Comparison of ENCODE assay signal across 12 mouse cellular contexts in genomic region chr2:72056081-72056874, GRCm38 (mm10).
DNase-seq lines count a peak whose midpoint lies in the region; ATAC-seq and TF ChIP-seq lines count a peak whose summit lies in the region.
"Had no signal": no experiment of that assay in that cellular context is flagged by ENCODE, and none has a peak within 500 bp of the region (broad histone marks: within the 10 kb centered on the region; RNA-seq: fewer than 3 reads in every experiment).

No protein-coding gene starts in this region.

- no peak overlapping the region for H3K9ac ChIP-seq in stomach, postnatal 0 days (ENCODE audit: low read length)
- H3K9ac ChIP-seq: forebrain, embryonic 12.5 days; liver, postnatal 0 days; neural tube, embryonic 12.5 days had no signal

- no peak for ATAC-seq in stomach, postnatal 0 days (ENCODE audit: low FRiP score, low TSS enrichment)
- no peak for ATAC-seq in erythroid progenitor cell, adult 5-6 weeks (replicated peaks; ENCODE audit: low FRiP score, poor library complexity, severe bottlenecking)
- ATAC-seq: liver, postnatal 0 days had no signal

- peak; percentile 4 for DNase-seq in cerebellum, adult 9-11 months
- no peak for DNase-seq in cerebellum, postnatal 14 days
- no peak for DNase-seq in testis, postnatal 10 days (ENCODE audit: low spot score)
- peak; percentile 45 to 75 for DNase-seq in kidney, postnatal 25 days
- no peak for DNase-seq in cerebellum, adult 11-12 months
- DNase-seq in stomach, postnatal 0 days (ENCODE audit: low spot score): no peak
- DNase-seq: liver, postnatal 0 days; spleen, adult 18-20 months had no signal

- no peak for TF ChIP-seq POLR2A in testis, adult 2 months (IDR thresholded peaks at IDR 0.05; ENCODE audit: control insufficient read depth, low read depth, low read length)

- no peaks in the 10 kb centered on the region for H3K4me1 ChIP-seq in testis, adult 2 months (ENCODE audit: control insufficient read depth, insufficient read depth, low read length)
- H3K4me1 ChIP-seq in stomach, postnatal 0 days (replicated peaks; ENCODE audit: control insufficient read depth, insufficient read depth): no peaks in the 10 kb centered on the region; the same call in 1 of the 2 replicates
- H3K4me1 ChIP-seq: neural tube, embryonic 12.5 days had no signal

- H3K27me3 ChIP-seq in testis, adult 2 months (ENCODE audit: control insufficient read depth, insufficient read depth, low read length): no peaks in the 10 kb centered on the region
- no peaks in the 10 kb centered on the region for H3K27me3 ChIP-seq in stomach, postnatal 0 days (ENCODE audit: control insufficient read depth, insufficient read depth, low read length)
- H3K27me3 ChIP-seq: forebrain, embryonic 12.5 days; neural tube, embryonic 12.5 days had no signal

- no peak overlapping the region for H3K4me2 ChIP-seq in stomach, postnatal 0 days (replicated peaks; ENCODE audit: low read depth)
- H3K4me2 ChIP-seq: forebrain, embryonic 12.5 days; neural tube, embryonic 12.5 days had no signal

- H3K9me3 ChIP-seq in stomach, postnatal 0 days (ENCODE audit: control insufficient read depth, low read length): no peaks in the 10 kb centered on the region
- H3K9me3 ChIP-seq: forebrain, embryonic 12.5 days; neural tube, embryonic 12.5 days had no signal

- TF ChIP-seq CTCF in testis, adult 2 months (IDR thresholded peaks at IDR 0.05; ENCODE audit: control insufficient read depth, insufficient read depth, insufficient replicate concordance, low read depth, low read length): no peak
- no peak for TF ChIP-seq CTCF in stomach, postnatal 0 days (IDR thresholded peaks at IDR 0.05; ENCODE audit: low read depth)

- WGBS in stomach, postnatal 0 days: 62% methylated on average over 11 of the region's 11 CpGs

- H3K27ac ChIP-seq in testis, adult 2 months (ENCODE audit: control insufficient read depth, insufficient read depth, low read depth, low read length): 0 out of 2 replicates have a peak overlapping the region, but pooled peaks have one; percentile 8
- no peak overlapping the region for H3K27ac ChIP-seq in stomach, postnatal 0 days (replicated peaks)
- H3K27ac ChIP-seq: forebrain, embryonic 12.5 days; neural tube, embryonic 12.5 days had no signal

- H3K36me3 ChIP-seq in testis, adult 2 months (ENCODE audit: control insufficient read depth, insufficient read depth, low read length): no peaks in the 10 kb centered on the region
- no peaks in the 10 kb centered on the region for H3K36me3 ChIP-seq in stomach, postnatal 0 days (ENCODE audit: control insufficient read depth, insufficient read depth, low read length)
- H3K36me3 ChIP-seq: forebrain, embryonic 12.5 days; neural tube, embryonic 12.5 days had no signal

- H3K4me3 ChIP-seq in testis, adult 2 months (ENCODE audit: control insufficient read depth, low read depth, low read length): peak overlapping the region; percentile 8
- H3K4me3 ChIP-seq in stomach, postnatal 0 days (ENCODE audit: low read depth, low read length): no peak overlapping the region
- H3K4me3 ChIP-seq: forebrain, embryonic 12.5 days; neural tube, embryonic 12.5 days had no signal

- no peak for TF ChIP-seq EP300 in stomach, postnatal 0 days (optimal IDR thresholded peaks at IDR 0.05)

Comparison
In these comparisons a context has a peak if more than half of its experiments do, and no peak if none do; other contexts are left out.
1. DNase-seq: peak in cerebellum, adult 9-11 months (single experiment) and kidney, postnatal 25 days (2 of 2); none in cerebellum, postnatal 14 days (0 of 2), testis, postnatal 10 days (single experiment), cerebellum, adult 11-12 months (single experiment) and stomach, postnatal 0 days (single experiment).